Mouse (Mus musculus): ENCODE data around the gene Mcm10. TPM values are rescaled to one million over a fixed set of nuclear protein-coding genes. Genes with fewer than 3 reads are reported as not detected.
"Not testable (repeated sequence)": the region's sequence is repeated elsewhere in the genome, so short reads cannot be mapped to it uniquely, and the experiment has no call there.

Mcm10 gene
- polyA plus RNA-seq, 1 experiment from 2014 or later = 1.8 TPM

- ATAC-seq (ENCODE audit: low read depth) = no peak
- no peak overlapping the region for H3K4me3 ChIP-seq (ENCODE audit: low read depth, low read length)
- WGBS = 42% methylated on average over 8 of the region's 8 CpGs
These were observed 34.5 kb downstream of the Mcm10 start for GRCm38 (mm10) chr2:4978091-4978490.

GRCm38 (mm10) chr2:4975807-4976206 lies 36.8 kb downstream of the Mcm10 start, which contains the start of gene Ucma:
TSS of gene Ucma (plus strand) at chr2:4976122.
- 79% methylated on average over 5 of the region's 5 CpGs for WGBS
- no peak for ATAC-seq (ENCODE audit: low read depth)
- H3K36me3 ChIP-seq (ENCODE audit: control insufficient read depth, insufficient read depth, low read length) = no peaks in the 10 kb centered on the region
- H3K4me2 ChIP-seq (ENCODE audit: low read depth, low read length) = no peak within 1 kb of the TSS
- H3K27ac ChIP-seq (ENCODE audit: low read depth, low read length) = no peak within 1 kb of the TSS
- no peaks in the 10 kb centered on the region for H3K9me3 ChIP-seq (ENCODE audit: control insufficient read depth, low read length)
- H3K4me1 ChIP-seq (ENCODE audit: control insufficient read depth, insufficient read depth, low read length) = no peaks in the 10 kb centered on the region
- no peak within 1 kb of the TSS for H3K4me3 ChIP-seq (ENCODE audit: low read depth, low read length)
- no peak within 1 kb of the TSS for H3K9ac ChIP-seq (replicated peaks; ENCODE audit: low read depth, low read length)
- no peaks in the 10 kb centered on the region for H3K27me3 ChIP-seq (ENCODE audit: control insufficient read depth, insufficient read depth, low read length)

More at GRCm38 (mm10) chr2:4978091-4978490, 34.5 kb downstream of the Mcm10 start:
- H3K9me3 ChIP-seq (ENCODE audit: control insufficient read depth, low read length) = no peaks in the 10 kb centered on the region
- H3K4me1 ChIP-seq (ENCODE audit: control insufficient read depth, insufficient read depth, low read length) = no peaks in the 10 kb centered on the region
- H3K36me3 ChIP-seq (ENCODE audit: control insufficient read depth, insufficient read depth, low read length) = no peaks in the 10 kb centered on the region
- no peaks in the 10 kb centered on the region for H3K27me3 ChIP-seq (ENCODE audit: control insufficient read depth, insufficient read depth, low read length)
- H3K27ac ChIP-seq (ENCODE audit: low read depth, low read length) = no peak overlapping the region
- H3K4me2 ChIP-seq (ENCODE audit: low read depth, low read length) = no peak overlapping the region
- no peak overlapping the region for H3K9ac ChIP-seq (replicated peaks; ENCODE audit: low read depth, low read length)

GRCm38 (mm10) chr2:4969083-4969482 lies 43.5 kb downstream of the Mcm10 start:
- no peak for ATAC-seq (ENCODE audit: low read depth)
- H3K4me1 ChIP-seq (ENCODE audit: control insufficient read depth, insufficient read depth, low read length) = no peaks in the 10 kb centered on the region
- no peak overlapping the region for H3K9ac ChIP-seq (replicated peaks; ENCODE audit: low read depth, low read length)
- H3K27me3 ChIP-seq (ENCODE audit: control insufficient read depth, insufficient read depth, low read length) = no peaks in the 10 kb centered on the region
- no peaks in the 10 kb centered on the region for H3K9me3 ChIP-seq (ENCODE audit: control insufficient read depth, low read length)
- WGBS = 89% methylated on average over 1 of the region's 2 CpGs
- no peak overlapping the region for H3K4me3 ChIP-seq (ENCODE audit: low read depth, low read length)
- H3K4me2 ChIP-seq (ENCODE audit: low read depth, low read length) = no peak overlapping the region
- no peak overlapping the region for H3K27ac ChIP-seq (ENCODE audit: low read depth, low read length)
- no peaks in the 10 kb centered on the region for H3K36me3 ChIP-seq (ENCODE audit: control insufficient read depth, insufficient read depth, low read length)

GRCm38 (mm10) chr2:4967806-4968205 lies 44.8 kb downstream of the Mcm10 start:
- Histone ChIP-seq H3K27me3 (ENCODE audit: control insufficient read depth, insufficient read depth, low read length) (no peaks in the 10 kb centered on the region), H3K9me3 (ENCODE audit: control insufficient read depth, low read length) (no peaks in the 10 kb centered on the region), H3K9ac (replicated peaks; ENCODE audit: low read depth, low read length) (no peak overlapping the region), H3K4me1 (ENCODE audit: control insufficient read depth, insufficient read depth, low read length) (no peaks in the 10 kb centered on the region), H3K4me3 (ENCODE audit: low read depth, low read length) (no peak overlapping the region), H3K36me3 (ENCODE audit: control insufficient read depth, insufficient read depth, low read length) (no peaks in the 10 kb centered on the region), H3K4me2 (ENCODE audit: low read depth, low read length) (no peak overlapping the region), H3K27ac (ENCODE audit: low read depth, low read length) (no peak overlapping the region)
- ATAC-seq (ENCODE audit: low read depth) = no peak
- 91% methylated on average over 2 of the region's 2 CpGs for WGBS

GRCm38 (mm10) chr2:4958039-4958438 lies 54.6 kb downstream of the Mcm10 start:
- H3K4me3 ChIP-seq (ENCODE audit: low read depth, low read length) = no peak overlapping the region
- no peaks in the 10 kb centered on the region for H3K9me3 ChIP-seq (ENCODE audit: control insufficient read depth, low read length)
- WGBS = 91% methylated on average over 12 of the region's 12 CpGs
- no peak overlapping the region for H3K27ac ChIP-seq (ENCODE audit: low read depth, low read length)
- no peak for ATAC-seq (ENCODE audit: low read depth)
- no peak overlapping the region for H3K9ac ChIP-seq (replicated peaks; ENCODE audit: low read depth, low read length)
- no peaks in the 10 kb centered on the region for H3K27me3 ChIP-seq (ENCODE audit: control insufficient read depth, insufficient read depth, low read length)
- H3K36me3 ChIP-seq (ENCODE audit: control insufficient read depth, insufficient read depth, low read length) = no peaks in the 10 kb centered on the region
- H3K4me2 ChIP-seq (ENCODE audit: low read depth, low read length) = no peak overlapping the region
- no peaks in the 10 kb centered on the region for H3K4me1 ChIP-seq (ENCODE audit: control insufficient read depth, insufficient read depth, low read length)

GRCm38 (mm10) chr2:4954216-4954760 lies 58.3 kb downstream of the Mcm10 start:
- H3K4me1 ChIP-seq (ENCODE audit: control insufficient read depth, insufficient read depth, low read length) = no peaks in the 10 kb centered on the region
- no peaks in the 10 kb centered on the region for H3K27me3 ChIP-seq (ENCODE audit: control insufficient read depth, insufficient read depth, low read length)
- ATAC-seq (ENCODE audit: low read depth) = no peak
- no peaks in the 10 kb centered on the region for H3K9me3 ChIP-seq (ENCODE audit: control insufficient read depth, low read length)
- H3K4me3 ChIP-seq (ENCODE audit: low read depth, low read length) = no peak overlapping the region
- WGBS = 83% methylated on average over 6 of the region's 6 CpGs
- no peaks in the 10 kb centered on the region for H3K36me3 ChIP-seq (ENCODE audit: control insufficient read depth, insufficient read depth, low read length)
- H3K9ac ChIP-seq (replicated peaks; ENCODE audit: low read depth, low read length) = no peak overlapping the region
- no peak overlapping the region for H3K27ac ChIP-seq (ENCODE audit: low read depth, low read length)
- no peak overlapping the region for H3K4me2 ChIP-seq (ENCODE audit: low read depth, low read length)

GRCm38 (mm10) chr2:4950986-4951385 lies 61.6 kb downstream of the Mcm10 start:
- no peaks in the 10 kb centered on the region for H3K27me3 ChIP-seq (ENCODE audit: control insufficient read depth, insufficient read depth, low read length)
- no peak overlapping the region for H3K4me3 ChIP-seq (ENCODE audit: low read depth, low read length)
- 92% methylated on average over 2 of the region's 2 CpGs for WGBS
- H3K36me3 ChIP-seq (ENCODE audit: control insufficient read depth, insufficient read depth, low read length) = no peaks in the 10 kb centered on the region
- H3K9me3 ChIP-seq (ENCODE audit: control insufficient read depth, low read length) = no peaks in the 10 kb centered on the region
- no peak overlapping the region for H3K27ac ChIP-seq (ENCODE audit: low read depth, low read length)
- no peaks in the 10 kb centered on the region for H3K4me1 ChIP-seq (ENCODE audit: control insufficient read depth, insufficient read depth, low read length)
- no peak overlapping the region for H3K4me2 ChIP-seq (ENCODE audit: low read depth, low read length)
- H3K9ac ChIP-seq (replicated peaks; ENCODE audit: low read depth, low read length) = no peak overlapping the region
- ATAC-seq (ENCODE audit: low read depth) = no peak

- H3K9me3 ChIP-seq (ENCODE audit: control insufficient read depth, low read length); H3K4me3 ChIP-seq (ENCODE audit: low read depth, low read length); H3K36me3 ChIP-seq (ENCODE audit: control insufficient read depth, insufficient read depth, low read length); H3K27ac ChIP-seq (ENCODE audit: low read depth, low read length); H3K4me2 ChIP-seq (ENCODE audit: low read depth, low read length); ATAC-seq (ENCODE audit: low read depth); H3K27me3 ChIP-seq (ENCODE audit: control insufficient read depth, insufficient read depth, low read length); H3K4me1 ChIP-seq (ENCODE audit: control insufficient read depth, insufficient read depth, low read length); H3K9ac ChIP-seq (replicated peaks; ENCODE audit: low read depth, low read length): not testable (repeated sequence)
- 94% methylated on average over 8 of the region's 8 CpGs for WGBS
These were observed 62.9 kb downstream of the Mcm10 start for GRCm38 (mm10) chr2:4949691-4950090.

GRCm38 (mm10) chr2:4940861-4941260 lies 71.7 kb downstream of the Mcm10 start:
- 89% methylated on average over 11 of the region's 11 CpGs for WGBS
- no peak overlapping the region for H3K4me2 ChIP-seq (ENCODE audit: low read depth, low read length)
- no peaks in the 10 kb centered on the region for H3K4me1 ChIP-seq (ENCODE audit: control insufficient read depth, insufficient read depth, low read length)
- H3K27me3 ChIP-seq (ENCODE audit: control insufficient read depth, insufficient read depth, low read length) = no peaks in the 10 kb centered on the region
- H3K36me3 ChIP-seq (ENCODE audit: control insufficient read depth, insufficient read depth, low read length) = peaks cover 5% of the 10 kb centered on the region; the same call in 1 of the 2 replicates
- no peak for ATAC-seq (ENCODE audit: low read depth)
- H3K4me3 ChIP-seq (ENCODE audit: low read depth, low read length) = no peak overlapping the region
- no peaks in the 10 kb centered on the region for H3K9me3 ChIP-seq (ENCODE audit: control insufficient read depth, low read length)
- no peak overlapping the region for H3K9ac ChIP-seq (replicated peaks; ENCODE audit: low read depth, low read length)
- H3K27ac ChIP-seq (ENCODE audit: low read depth, low read length) = no peak overlapping the region
